Mouse (Mus musculus) ovary, postnatal 10 days (tissue): ENCODE data around the gene Axin2.
A peak's percentile ranks its signal among the peaks of the same experiment; 100 is the strongest.

ENCODE experiments used
- DNase-seq: peaks from one replicate; pipeline ENCODE4 v3.0.0; 2022; ENCODE audit warnings: low spot score

Gene Axin2

DNA sequence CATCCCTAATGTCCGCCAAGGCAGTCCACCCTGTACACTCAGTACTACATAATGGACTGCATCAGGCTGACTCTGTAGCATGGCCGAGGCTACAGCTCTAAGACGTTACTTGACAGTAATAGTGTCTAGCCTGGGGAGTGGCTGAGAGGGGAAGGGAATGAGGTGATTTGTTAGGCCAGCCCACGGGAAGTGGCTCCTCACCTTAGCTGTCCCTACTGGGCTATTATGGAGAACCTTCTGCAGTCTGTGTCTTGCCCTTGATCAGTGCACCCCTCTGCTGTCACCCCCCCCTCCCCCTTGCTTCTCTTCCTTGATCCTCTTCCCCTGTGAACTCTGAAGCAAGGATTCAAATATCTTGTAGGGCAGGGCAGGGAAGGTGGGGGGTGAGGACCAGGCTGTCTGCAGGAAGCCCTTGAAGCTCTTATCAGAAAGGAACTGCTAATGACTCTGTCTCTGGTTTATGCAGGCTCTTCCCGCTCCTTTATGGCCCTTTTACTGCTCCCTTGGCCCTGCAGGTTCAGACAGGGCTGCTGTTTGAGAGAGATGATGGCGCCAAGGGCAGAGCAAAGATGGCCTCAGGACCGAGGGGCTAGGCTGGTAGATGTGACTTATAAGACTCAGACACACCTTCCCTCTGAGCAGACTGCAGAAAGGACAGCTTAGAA is 13.4 kb upstream of the Axin2 start:
- DNase-seq = no peak

DNA sequence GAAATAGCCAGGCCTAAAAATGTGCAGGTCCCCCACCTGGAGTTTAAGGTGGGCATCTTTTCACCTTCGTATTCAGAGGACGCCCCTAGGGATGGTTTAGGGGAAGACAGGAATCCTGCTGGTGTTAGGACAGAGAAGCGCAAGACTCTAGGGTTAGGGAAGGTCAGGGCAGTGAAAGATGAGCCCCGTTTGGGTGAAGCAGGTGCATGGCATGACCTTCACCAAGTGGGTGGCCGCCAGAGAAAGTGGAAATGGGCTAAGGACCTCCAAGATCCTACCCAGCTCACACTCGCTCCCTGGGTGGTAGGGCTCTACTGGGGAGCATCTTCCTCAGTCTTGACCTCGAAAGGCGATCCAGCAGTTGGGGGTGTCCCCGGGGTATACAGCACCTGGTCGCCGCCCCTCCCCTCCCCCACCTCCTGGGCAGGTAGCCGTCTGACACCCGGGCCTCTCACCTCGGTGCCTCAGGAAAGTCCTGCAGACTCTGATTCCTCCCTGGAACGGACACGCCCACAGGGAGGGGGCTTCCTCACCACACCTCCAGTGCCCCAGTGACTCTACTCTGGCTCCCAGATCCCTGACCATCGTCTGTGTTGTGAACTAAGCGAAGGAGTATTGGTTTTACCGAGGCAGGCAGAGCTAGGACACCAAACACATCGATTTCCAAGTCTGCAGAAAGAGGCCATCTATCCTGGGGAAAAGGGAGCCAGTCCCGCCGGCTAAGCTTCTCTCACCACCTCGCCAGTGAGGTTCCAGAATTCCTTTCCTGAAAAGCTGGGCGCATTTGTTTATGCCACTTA is 10.6 kb upstream of the Axin2 start:
- DNase-seq = no peak

- DNase-seq = no peak
Observed at GRCm38 (mm10) chr11:108910328-108910886, 9.7 kb upstream of the Axin2 start.

DNA sequence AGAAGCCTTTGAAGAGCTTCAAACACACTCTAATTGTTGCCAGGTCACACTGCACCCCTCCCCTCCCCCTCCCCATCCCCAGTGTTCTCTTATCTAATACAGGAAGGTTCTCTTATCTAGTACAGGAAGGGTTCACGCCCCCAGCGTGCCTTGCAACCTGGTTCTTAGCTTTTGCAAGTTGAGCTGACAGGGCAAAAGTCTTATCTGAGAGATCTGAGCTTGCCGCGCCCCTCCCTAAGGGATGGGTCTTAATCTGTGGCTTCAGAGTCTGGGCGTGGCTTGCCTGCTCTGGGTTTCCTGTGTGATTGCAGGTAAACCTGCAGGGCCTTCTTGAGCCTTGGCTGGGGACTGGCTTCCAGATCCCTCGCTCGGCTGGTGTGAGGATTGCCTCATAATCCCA is 9.2 kb upstream of the Axin2 start:
- DNase-seq = no peak

- DNase-seq = no peak
Observed at GRCm38 (mm10) chr11:108912174-108912573, 8.0 kb upstream of the Axin2 start.

DNA sequence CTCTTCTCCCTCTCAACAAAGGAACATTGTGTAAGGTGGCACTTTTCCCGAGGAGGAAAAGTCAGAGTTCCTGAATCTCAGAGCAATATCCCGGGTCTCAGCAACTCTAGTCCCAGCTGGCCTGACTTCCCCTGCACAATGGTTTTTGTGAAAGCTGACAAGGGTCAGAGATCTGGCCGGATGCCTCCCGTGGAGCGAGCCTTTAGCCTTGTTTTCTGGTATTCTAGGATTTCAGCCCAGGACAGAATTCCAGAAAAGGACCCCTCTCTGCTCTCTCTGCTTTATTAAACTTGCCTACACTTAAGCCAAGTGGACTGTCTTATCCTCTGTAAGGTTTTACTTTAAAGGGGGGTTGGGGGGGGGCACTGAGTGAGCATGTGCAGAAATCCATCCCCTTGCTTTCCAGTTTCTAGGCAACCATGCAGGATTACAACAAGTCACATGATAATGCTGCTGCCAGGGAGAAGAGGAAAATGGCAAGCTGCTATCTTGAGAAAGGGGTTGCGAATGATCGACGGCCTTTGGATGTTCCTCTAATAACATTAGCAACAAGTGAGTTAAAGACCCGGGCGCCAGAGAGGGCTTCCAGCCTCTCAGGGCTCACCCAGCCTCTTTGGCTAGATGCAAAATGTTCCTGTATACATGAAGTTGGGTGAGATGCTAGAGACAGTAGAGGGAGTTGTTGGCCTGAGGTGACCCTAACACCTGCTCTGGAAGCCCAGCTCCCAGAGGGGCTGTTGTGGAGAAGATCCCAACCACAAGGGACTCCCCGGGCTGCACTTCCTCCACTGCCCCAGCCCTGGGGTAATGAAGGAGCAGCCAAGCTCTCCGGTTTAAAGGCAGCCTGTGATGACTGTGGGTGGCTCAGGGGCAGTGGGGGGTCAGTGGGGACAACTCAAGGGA is 2.5 kb upstream of the Axin2 start:
- DNase-seq = no peak

- DNase-seq = peak; percentile 82
Observed at GRCm38 (mm10) chr11:108920636-108921505, 722 bp downstream of the Axin2 start.

- DNase-seq = peak; percentile 53
Observed at GRCm38 (mm10) chr11:108921506-108922455, 1.6 kb downstream of the Axin2 start.

- DNase-seq = peak; percentile 4
Observed at GRCm38 (mm10) chr11:108922511-108923187, 2.5 kb downstream of the Axin2 start.

DNA sequence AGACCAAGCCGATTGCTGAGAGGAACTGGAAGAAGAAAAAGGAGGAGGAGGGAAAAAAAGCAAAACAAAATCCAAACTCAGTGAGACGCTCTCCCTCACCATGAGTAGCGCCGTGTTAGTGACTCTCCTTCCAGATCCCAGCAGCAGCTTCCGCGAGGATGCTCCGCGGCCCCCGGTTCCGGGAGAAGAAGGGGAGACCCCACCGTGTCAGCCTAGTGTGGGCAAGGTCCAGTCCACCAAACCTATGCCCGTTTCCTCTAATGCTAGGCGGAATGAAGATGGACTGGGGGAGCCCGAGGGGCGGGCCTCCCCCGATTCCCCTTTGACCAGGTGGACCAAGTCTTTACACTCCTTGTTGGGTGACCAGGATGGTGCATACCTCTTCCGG is 3.0 kb downstream of the Axin2 start:
- peak; percentile 5 for DNase-seq

DNA sequence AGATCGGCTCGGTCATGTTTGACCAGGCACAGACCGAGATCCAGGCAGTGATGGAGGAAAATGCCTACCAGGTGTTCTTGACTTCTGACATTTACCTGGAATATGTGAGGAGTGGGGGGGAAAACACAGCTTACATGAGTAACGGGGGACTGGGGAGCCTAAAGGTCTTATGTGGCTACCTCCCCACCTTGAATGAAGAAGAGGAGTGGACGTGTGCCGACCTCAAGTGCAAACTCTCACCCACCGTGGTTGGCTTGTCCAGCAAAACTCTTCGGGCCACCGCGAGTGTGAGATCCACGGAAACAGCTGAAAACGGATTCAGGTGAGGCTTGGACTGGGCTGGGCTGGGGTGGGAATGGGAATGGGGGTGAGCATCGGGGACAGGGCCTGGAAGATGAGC is 3.6 kb downstream of the Axin2 start:
- DNase-seq = peak; percentile 3

- DNase-seq = no peak
Observed at GRCm38 (mm10) chr11:108924346-108924745, 4.2 kb downstream of the Axin2 start.

DNA sequence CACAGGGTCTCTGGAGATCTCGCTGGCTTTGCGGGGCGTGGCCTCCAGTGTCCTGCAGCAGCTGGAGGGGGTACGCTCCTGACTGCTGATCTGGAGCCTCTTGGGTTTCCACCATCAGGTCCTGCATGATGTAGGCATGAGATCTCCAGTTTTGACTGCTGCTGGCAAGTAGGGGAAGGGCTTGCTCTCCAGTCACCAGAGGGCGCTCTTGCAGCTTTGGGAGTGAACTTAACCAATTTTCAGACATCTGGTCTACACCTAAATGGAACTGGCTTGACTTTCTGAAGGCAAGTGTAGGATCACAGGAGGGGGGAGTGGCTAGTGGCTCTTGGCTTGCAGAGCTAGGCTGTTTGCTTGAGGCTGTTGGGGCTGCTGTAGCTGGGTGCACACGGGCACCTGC is 5.1 kb downstream of the Axin2 start:
- peak; percentile 72 for DNase-seq

- DNase-seq = no peak
Observed at GRCm38 (mm10) chr11:108925826-108926225, 5.7 kb downstream of the Axin2 start.

- DNase-seq = peak; percentile 3
Observed at GRCm38 (mm10) chr11:108926345-108927092, 6.4 kb downstream of the Axin2 start.

GRCm38 (mm10) chr11:108927093-108927444 is 6.9 kb downstream of the Axin2 start:
- no peak for DNase-seq

- no peak for DNase-seq
Observed at GRCm38 (mm10) chr11:108928096-108928495, 7.9 kb downstream of the Axin2 start.

DNA sequence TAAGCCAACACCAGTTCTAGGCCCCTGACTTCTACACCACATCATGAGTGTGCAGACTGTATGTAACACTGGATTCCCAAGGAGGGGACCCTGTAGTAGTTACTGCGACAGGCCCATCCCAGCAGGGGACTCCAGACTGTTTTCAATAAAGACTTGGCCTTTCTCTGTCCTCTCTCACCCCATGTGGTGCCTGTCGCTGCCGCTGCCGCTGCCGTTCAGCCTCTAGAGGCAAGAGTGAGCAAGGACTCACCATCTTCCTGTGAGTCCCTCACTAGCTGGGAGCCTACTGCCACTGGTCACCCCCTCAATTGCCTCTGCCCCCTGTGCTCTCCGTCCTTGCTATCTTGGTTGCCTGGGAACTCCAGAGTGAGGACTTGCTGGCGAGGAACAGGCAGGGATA is 8.6 kb downstream of the Axin2 start:
- no peak for DNase-seq

DNA sequence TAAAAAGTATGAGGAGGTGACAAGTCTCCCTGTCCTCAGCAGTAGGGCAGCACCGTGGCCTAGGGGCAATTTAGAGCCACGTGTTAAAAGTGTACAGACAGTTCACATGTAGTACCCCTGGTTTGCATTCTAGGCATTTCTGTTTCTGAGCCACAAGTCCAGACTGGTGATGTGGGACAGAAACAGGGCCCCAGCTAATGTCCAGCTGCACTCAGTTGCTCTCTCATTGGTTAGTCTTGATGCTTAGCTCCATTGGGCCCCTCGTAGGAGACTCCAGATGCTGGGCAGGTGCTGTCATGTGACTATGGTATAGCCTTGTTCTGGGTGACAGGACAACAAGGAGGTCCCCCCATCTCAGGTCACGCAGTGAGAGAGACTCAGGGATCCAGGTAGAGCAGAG is 9.0 kb downstream of the Axin2 start:
- DNase-seq = no peak
